Mouse (Mus musculus) stomach, embryonic 16.5 days (tissue): ENCODE results near the gene Pla2g12a. TPM values are rescaled to one million over a fixed set of nuclear protein-coding genes. Genes with fewer than 3 reads are reported as not detected.

Source experiments
- ATAC-seq: fragments of 200-750 bp; cut with Nextera tagmentation; 2 replicates; pipeline ENCODE4 v1.8.0; 2017; ENCODE audit warnings: moderate number of reproducible peaks, moderate TSS enrichment; ENCODE audit not compliant: insufficient read depth, low FRiP score
- H3K27ac ChIP-seq: fragments of 300-500 bp; sonication (generic); 2 replicates; pipeline ENCODE4 v1.5.1; 2014; ENCODE audit warnings: low read length
- H3K27me3 ChIP-seq: fragments of 300-500 bp; sonication (generic); 2 replicates; pipeline ENCODE4 v1.6.1; 2014; ENCODE audit warnings: low read length, control low read depth, mixed read lengths; ENCODE audit not compliant: control insufficient read depth, insufficient read depth
- H3K36me3 ChIP-seq: fragments of 300-500 bp; sonication (generic); 2 replicates; pipeline ENCODE4 v1.6.1; 2014; ENCODE audit warnings: low read length; ENCODE audit not compliant: control insufficient read depth, insufficient read depth
- H3K4me1 ChIP-seq: fragments of 300-500 bp; sonication (generic); 2 replicates; pipeline ENCODE4 v1.6.1; 2014; ENCODE audit warnings: low read length, control low read depth, mixed read lengths; ENCODE audit not compliant: control insufficient read depth, insufficient read depth
- H3K4me2 ChIP-seq: fragments of 300-500 bp; sonication (generic); 2 replicates; pipeline ENCODE4 v1.6.1; 2014; ENCODE audit warnings: low read depth, low read length, mixed read lengths
- H3K4me3 ChIP-seq: fragments of 300-500 bp; sonication (generic); replicated peaks from 2 replicates; pipeline ENCODE4 v1.5.1; 2014; ENCODE audit warnings: mild to moderate bottlenecking, low read length
- H3K9ac ChIP-seq: fragments of 300-500 bp; sonication (generic); 2 replicates; pipeline ENCODE4 v1.6.1; 2014; ENCODE audit warnings: low read length
- H3K9me3 ChIP-seq: fragments of 300-500 bp; sonication (generic); replicated peaks from 2 replicates; pipeline ENCODE4 v1.6.1; 2016; ENCODE audit warnings: low read length, control low read depth; ENCODE audit not compliant: control insufficient read depth
- WGBS: fragments of 180-500 bp; shearing (Covaris S2); extraction: QIAGEN DNeasy Blood & Tissue Kit; methylation state at CpG from one replicate; pipeline ENCODE4 v1.1.7; 2014; 5-methylcytosine and 5-hydroxymethylcytosine counted together
- polyA plus RNA-seq: library from polyadenylated mRNA; unstranded; fragments of >200 nt; fragmentation: Nextera tagmentation; extraction: Ambion mirVana; gene quantifications from 2 replicates; pipeline ENCODE4 v1.2.1, GENCODE M21; 2015

Pla2g12a gene
- polyA plus RNA-seq, 1 experiment from 2014 or later: 56.0 TPM

DNA sequence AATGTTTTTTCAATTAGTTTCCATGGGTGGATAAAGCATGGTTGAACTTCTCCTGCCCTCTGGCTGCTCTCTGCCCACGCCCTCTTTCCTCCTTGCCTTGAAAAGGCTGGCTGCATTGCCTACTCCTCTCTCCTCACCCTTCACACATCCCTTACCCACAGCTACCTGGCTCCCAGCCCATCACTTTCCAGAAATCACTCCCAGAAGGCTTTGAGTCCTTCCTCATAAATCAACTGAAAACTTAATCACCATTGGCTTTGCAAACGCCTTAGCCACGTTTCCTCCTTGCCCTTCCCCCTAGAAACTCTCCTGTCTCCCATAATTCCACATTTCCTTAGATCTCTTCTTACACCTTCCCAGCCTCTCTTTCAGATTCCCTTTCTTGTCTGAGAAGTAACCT, 59.4 kb downstream of the Pla2g12a start:
- ATAC-seq: peak; percentile 66; the same call in 1 of the 2 replicates
- no peak overlapping the region for H3K4me2 ChIP-seq
- no peaks in the 10 kb centered on the region for H3K27me3 ChIP-seq
- no peaks in the 10 kb centered on the region for H3K4me1 ChIP-seq
- no peak overlapping the region for H3K4me3 ChIP-seq
- no peak overlapping the region for H3K9ac ChIP-seq
- 31% methylated on average over 3 of the region's 3 CpGs for WGBS
- no peaks in the 10 kb centered on the region for H3K9me3 ChIP-seq
- no peaks in the 10 kb centered on the region for H3K36me3 ChIP-seq
- H3K27ac ChIP-seq: peak overlapping the region; percentile 42; the same call in 1 of the 2 replicates

DNA sequence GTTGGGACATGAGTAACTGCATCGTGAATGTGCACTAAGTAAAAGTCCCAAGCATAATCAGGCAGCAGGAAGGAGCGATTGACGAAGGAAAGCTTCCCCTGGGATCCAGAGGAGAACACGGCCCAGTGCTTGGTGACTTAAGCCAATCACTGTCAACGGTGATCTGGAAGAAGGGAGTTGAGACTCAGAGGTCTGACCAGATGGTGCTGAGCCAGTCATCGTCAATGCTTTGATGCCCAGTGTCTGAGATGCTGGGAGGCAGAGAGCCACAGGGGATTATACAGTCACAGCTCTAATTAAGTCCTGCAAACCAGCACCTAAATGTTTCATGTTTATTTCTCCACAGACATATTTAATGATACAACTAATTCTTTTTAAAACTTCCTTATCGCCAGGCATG, 60.7 kb downstream of the Pla2g12a start:
- Histone ChIP-seq H3K9me3 (no peaks in the 10 kb centered on the region), H3K27ac (no peak overlapping the region), H3K4me3 (no peak overlapping the region), H3K4me2 (no peak overlapping the region), H3K27me3 (no peaks in the 10 kb centered on the region), H3K9ac (no peak overlapping the region), H3K36me3 (no peaks in the 10 kb centered on the region), H3K4me1 (no peaks in the 10 kb centered on the region)
- no peak for ATAC-seq
- WGBS: 74% methylated on average over 7 of the region's 7 CpGs

DNA sequence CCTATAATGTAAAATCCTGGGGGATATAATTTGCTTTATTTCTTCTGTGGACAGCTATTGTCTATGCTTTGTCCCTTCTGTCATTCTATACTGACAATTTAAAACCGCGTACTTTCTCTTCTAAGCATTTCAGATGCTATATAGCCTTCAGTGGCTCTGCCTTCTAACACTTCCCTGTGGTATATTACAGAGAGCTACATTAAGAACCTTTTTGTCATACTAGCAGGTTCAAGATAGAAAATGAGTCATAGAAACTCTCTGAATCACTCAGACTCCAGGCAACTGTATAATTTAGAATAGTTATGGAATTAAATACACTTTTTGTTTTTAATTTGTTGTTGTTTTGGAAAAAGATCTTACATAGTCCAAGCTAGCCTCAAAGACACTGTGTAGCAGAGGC, 62.4 kb downstream of the Pla2g12a start:
- no peaks in the 10 kb centered on the region for H3K9me3 ChIP-seq
- H3K9ac ChIP-seq: no peak overlapping the region
- H3K36me3 ChIP-seq: no peaks in the 10 kb centered on the region
- H3K4me3 ChIP-seq: no peak overlapping the region
- no peak overlapping the region for H3K27ac ChIP-seq
- no peaks in the 10 kb centered on the region for H3K27me3 ChIP-seq
- no peaks in the 10 kb centered on the region for H3K4me1 ChIP-seq
- 88% methylated on average over 2 of the region's 2 CpGs for WGBS
- no peak for ATAC-seq
- no peak overlapping the region for H3K4me2 ChIP-seq

DNA sequence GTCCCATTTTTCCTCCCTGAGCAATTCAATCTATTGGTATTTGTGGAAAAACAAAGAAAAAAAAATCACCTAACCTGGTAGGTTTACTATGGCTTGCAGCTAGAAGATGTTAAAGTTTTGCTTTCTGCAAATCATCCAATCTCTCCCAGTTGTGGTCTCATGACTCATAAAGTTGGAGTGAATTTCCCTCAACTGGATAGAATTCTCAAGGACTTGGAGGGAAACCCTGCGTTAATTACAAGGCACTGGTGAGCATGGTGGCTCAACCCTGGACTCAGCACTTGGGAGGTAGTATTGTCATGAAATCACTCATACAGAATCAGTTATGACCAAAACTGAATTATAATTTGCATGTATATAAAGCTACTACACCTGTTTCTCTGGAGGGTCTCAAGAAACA, 62.9 kb downstream of the Pla2g12a start:
- no peak overlapping the region for H3K27ac ChIP-seq
- H3K4me2 ChIP-seq: no peak overlapping the region
- no peaks in the 10 kb centered on the region for H3K36me3 ChIP-seq
- no peak for ATAC-seq
- H3K4me3 ChIP-seq: no peak overlapping the region
- no peak overlapping the region for H3K9ac ChIP-seq
- 89% methylated on average over 1 of the region's 1 CpGs for WGBS
- H3K27me3 ChIP-seq: no peaks in the 10 kb centered on the region
- H3K4me1 ChIP-seq: no peaks in the 10 kb centered on the region
- H3K9me3 ChIP-seq: no peaks in the 10 kb centered on the region

DNA sequence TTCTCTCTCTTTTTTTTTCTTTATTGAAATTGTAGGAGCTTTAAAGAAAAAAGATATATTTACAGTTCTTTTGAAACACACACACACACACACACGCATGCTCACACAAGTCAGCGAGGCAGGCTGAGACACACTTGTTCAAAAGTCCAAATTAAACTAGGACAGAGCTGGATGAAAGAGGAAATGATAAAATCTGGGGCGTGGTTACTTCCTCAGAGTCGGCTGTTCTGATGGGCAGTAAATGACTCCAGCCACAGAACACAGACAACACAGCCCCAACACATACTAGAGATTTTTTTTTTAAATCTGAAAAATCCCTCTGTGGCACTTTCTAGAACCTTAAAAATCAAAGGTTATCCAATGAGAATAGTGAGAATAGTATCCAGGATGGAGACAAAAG, 65.4 kb downstream of the Pla2g12a start:
- Histone ChIP-seq H3K9me3 (no peaks in the 10 kb centered on the region), H3K36me3 (no peaks in the 10 kb centered on the region), H3K4me3 (no peak overlapping the region), H3K9ac (no peak overlapping the region), H3K4me1 (no peaks in the 10 kb centered on the region), H3K4me2 (no peak overlapping the region), H3K27ac (no peak overlapping the region), H3K27me3 (no peaks in the 10 kb centered on the region)
- WGBS: 55% methylated on average over 4 of the region's 4 CpGs
- no peak for ATAC-seq

Other genes starting within 250 kb of the Pla2g12a start
- gene Egf, start 123.3 kb upstream of the Pla2g12a start, polyA plus RNA-seq: 1.5 and 2.2 TPM in 2 replicates
- not detected in 2 replicates for gene Lrit3, start 74.6 kb upstream of the Pla2g12a start, polyA plus RNA-seq
- 0.16 TPM in 1 of 2 replicates, not detected in the other for gene Rrh, start 56.0 kb upstream of the Pla2g12a start, polyA plus RNA-seq
- 42.9 and 44.5 TPM in 2 replicates for gene Gar1, start 47.2 kb upstream of the Pla2g12a start, polyA plus RNA-seq
- gene Cfi, start 42.7 kb upstream of the Pla2g12a start, polyA plus RNA-seq: 103 and 125 TPM in 2 replicates
- 107 TPM in 2 replicates for gene Casp6, start 22.8 kb downstream of the Pla2g12a start, polyA plus RNA-seq
- gene Mcub, start 91.6 kb downstream of the Pla2g12a start, polyA plus RNA-seq: 6.0 and 6.1 TPM in 2 replicates
- gene Sec24b, start 182.9 kb downstream of the Pla2g12a start, polyA plus RNA-seq: 28.2 and 29.7 TPM in 2 replicates